Mouse (Mus musculus) liver, adult (tissue): ENCODE data around the gene Cd83.

Experiments used
- GATA4 ChIP-seq: IDR thresholded peaks from 2 replicates; pipeline ENCODE4 v1.6.1; 2014; ENCODE audit warnings: mild to moderate bottlenecking, low read length; ENCODE audit not compliant: insufficient replicate concordance

Gene Cd83

DNA sequence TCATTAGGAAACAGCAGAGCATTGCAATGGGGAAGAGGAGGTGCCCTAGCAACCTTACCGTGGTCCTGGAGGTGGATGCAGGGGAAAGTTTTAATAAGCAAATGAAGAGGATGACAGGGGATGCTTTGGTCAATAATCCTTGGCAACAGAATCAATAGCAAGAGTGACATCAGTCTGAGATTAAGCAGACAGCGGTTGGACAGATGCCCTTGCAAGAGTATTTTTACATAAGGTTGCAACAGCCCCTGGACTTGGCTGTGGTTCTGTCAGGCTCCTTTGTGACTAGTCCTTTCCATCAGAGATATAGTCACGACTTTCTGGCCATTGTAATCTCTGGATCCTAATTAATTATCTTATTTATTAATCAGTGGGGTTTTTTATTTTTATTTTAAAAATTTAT is 32.9 kb downstream of the Cd83 start:
- no peak for TF ChIP-seq GATA4

DNA sequence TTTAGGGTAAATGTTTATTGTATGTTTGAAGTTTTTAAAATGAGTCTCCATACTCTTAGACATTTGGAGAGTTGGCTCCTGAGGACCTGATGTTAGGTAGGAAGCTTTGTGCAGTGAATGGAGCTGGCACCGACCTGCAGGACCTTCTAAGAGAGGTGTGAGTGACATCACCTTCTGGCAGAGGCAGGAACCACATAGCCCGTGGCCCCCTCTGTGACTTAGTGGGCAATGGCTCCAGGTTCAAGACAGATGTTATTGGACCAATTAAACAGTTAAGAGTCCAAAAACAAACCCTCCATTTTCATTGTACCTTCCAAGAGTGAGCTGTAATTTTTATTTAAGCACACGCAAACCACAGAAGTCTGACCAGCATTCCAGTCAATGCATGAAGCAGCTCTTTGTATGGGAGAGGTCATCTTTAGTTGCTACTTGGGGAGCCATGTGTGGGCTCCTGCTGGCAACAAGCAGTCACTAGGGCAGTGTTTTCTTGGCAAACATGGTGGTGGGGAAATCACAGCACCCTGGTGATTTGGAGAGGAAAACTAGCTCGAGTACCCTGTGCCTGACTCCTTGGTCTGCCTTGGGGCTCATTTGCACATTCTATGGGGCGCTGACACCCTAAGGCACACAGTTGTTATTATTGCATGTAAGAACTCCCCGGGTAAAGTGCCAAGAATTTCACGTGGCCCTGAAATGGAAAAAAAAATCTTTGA is 33.9 kb downstream of the Cd83 start:
- TF ChIP-seq GATA4: no peak

DNA sequence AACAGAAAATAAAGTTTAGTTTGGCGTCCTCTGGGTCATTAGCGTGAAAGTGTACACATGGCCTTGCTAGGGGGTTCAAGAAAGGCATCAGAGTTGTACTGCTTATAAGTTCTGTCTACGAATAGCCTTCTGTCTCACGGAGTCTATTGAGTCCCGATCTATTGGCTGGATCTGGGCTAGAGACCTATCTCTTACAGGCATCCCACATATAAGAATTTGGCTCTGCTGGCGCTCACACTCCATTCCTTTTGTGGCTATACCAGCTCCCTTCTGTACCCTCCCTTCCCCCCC is 34.4 kb downstream of the Cd83 start:
- no peak for TF ChIP-seq GATA4

DNA sequence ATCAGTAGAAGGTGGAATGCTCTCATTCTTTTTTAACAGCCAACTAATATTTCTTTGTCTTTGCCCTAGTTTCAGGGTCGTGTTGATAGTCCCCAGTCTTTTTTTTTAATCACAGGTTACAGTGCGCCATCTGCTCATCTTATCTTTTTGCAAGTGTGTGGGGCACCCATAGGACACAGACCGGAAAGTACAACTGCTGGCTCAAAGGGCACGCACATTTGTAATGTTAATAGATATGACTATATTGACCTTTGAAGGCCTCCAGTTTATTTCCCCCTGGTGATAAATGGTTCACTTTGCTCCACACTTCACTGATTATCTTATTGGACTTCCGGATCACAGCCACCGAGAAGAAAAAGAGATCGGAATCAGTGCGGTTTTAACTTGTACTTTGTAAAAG is 35.5 kb downstream of the Cd83 start:
- TF ChIP-seq GATA4: no peak

DNA sequence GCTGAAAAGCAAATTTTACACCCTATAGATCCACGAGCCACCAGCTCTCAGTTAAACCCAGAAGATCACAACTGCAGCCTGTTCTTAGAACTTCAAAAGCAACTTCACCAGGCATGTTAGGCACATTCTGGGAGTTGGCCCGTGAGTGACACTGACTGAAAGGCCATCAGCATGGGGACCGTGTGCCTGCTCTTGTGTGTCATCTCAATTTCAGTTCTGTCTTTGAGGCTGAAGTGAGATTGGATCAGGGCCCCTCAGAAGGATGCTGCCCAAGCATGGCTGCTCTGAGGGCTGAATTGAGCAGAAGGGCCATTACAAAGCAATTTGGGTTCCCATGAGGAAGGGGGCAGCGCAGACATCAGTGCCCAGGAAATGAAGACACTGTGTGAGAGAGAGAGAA is 37.7 kb downstream of the Cd83 start:
- TF ChIP-seq GATA4: no peak

DNA sequence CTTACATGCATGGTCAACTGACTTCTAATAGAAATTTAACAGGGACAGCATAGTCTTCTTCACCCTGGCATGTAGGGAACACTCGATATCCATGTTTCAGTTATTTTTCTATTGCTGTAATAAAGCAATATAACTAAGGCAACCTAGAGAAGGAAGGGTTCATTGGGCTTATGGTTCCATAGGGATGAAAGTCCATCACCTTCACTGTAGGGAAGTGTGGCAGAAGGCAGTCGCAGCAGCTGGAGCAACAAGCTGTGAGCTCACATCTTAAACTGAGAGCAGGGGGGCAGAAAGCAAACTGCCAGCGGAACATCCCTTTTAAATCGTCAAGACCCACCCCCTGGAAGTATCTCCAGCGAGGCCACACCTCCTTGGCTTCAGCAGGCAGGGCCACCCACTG is 44.1 kb downstream of the Cd83 start:
- TF ChIP-seq GATA4: no peak

DNA sequence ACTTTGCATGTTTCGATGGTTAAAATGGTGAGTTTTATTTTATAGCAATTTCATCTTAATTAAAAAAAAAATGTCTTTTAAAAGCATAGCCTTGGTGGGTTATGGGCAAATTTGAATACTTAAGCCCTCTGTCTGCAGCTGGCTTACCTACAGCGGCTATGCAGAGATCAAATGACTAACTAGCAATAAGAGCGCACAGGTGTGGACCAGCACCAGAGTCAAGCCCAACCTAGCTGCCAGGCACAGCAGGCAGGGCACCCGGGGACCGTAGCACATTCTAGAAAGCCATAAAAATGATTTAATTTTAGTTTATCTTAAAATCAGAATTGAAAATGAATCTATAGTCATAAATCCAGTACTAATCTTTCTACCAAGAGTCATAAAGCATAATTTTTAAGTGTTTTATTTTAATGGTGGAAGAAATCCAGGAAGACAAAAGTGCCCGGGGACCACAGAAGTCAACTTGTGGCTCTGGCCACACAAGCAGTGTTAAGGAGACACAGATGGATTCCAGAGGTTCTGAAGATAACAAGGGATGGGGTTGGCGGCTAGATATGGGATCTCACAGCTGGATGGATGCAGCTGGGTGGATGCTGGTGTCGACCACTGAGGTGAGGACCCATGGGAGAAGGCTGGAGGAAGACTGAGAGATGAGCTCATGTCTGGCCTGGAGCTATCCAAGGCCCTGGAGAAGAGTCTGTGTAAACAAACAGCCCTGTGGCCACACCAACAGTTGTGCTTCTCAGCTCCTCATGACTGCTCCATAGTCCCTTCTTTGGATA is 46.5 kb downstream of the Cd83 start:
- no peak for TF ChIP-seq GATA4

DNA sequence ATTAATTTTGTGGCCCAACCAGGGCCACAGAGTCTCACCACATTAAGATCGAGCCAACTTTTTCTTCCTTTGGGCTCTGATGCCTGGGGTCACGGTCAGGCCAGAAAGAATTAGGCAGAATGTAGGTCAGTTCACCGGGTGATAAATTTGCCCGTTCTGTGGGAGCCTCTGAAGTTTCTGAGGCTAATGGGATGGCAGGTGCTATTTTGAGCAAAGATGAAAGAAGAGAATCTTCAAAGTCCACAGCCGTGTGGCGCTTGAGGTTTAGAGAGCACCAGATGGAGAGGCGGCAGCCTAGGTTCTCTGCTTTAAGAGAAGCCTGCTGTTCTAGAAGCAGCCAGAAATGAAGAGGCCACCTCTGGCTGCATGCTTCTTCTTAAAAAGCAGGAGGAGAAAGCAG is 48.2 kb downstream of the Cd83 start:
- no peak for TF ChIP-seq GATA4

DNA sequence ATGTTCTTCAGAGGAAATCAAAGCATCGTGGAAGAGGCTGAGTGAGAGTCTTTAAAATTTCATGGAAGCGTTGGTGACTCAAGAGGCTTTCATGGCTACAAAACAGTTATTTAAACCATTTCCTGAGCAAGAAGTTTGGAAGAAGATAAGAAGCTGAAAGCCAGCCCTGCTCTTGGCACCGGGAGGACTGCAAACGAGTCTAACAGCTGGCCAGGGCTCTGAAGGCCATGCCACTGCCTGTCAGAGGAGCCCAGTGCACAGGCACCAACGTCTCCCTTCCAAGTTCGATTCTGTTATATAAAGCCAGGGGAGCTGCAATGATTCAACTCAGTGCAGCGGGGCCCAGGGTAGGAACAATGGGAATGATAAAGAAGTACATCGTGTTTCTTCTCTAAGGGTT is 51.8 kb downstream of the Cd83 start:
- TF ChIP-seq GATA4: no peak

DNA sequence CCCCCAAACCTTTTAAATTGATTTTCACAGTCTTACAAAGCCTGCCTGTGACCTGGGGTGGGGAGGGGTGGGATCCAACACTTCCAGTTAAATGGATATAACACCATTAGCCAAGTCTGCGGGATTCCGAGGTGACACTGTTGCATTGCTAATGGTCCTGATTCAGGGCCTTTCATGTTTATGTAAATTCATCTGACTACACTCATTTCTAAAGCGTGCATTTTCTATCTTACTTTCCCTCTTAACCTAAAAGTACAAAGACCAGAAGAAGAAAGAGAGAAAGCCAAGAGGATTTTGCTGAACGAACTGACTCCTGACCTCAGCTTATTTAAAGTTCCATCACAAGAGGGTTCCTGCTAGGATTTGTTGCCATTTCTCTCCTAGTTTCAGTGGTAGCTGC is 53.2 kb downstream of the Cd83 start:
- no peak for TF ChIP-seq GATA4

DNA sequence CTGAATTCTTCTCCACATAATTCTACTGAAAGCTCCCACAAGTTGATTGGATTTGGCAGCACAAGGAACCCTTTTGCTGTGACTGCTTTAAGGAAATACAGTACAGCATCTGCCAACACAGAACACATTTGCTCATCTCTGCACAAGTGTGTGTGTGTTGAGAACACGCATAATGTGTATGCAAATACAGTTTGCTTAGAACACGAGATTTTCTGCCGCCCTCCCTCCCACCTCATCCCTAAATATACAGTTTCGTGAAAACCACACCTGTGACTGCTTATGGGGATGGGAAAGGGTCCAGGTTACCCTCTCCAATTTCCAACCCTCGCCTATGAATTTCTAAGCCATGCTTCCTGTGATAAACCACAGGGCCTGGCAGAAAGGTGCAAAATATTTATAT is 60.6 kb downstream of the Cd83 start:
- no peak for TF ChIP-seq GATA4

DNA sequence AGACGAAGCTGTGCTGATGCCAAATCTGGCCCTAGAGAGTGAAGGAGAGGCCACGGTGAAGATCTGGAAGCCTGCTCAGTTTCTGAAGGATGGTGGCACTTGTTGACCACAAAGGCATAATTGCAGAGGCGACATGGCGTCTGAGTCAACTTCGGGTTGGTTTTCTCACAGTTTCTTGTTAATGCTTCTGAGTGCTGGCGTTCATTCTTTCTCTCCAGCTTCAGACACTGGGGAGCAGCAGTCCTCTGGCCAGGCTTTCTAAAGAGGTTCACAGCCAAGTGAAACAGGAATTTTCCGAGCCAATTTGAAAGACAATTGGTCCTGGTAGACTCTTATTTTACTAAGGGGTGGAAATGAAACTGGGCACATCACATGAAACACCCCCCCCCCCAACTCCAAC is 62.6 kb downstream of the Cd83 start:
- TF ChIP-seq GATA4: no peak

DNA sequence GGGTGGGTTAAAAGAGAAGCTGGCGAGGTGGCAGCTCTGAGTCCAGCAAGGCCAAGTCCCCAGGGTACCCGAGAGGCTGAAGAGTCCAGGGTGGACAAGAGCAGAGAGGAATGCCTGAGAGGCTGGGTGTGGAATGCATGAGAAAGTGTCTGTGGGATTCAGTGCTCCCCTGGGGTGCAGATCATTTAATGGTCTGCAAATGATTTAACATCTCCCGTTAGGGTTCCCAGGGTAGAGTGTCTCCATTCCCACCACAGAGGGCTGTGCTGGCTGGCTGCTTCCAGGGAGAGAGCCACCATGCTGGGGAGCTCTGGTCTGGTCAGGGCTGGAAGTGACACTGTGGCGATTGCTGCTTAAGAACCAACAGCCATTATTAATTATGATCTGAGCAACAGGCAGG is 65.2 kb downstream of the Cd83 start:
- no peak for TF ChIP-seq GATA4

DNA sequence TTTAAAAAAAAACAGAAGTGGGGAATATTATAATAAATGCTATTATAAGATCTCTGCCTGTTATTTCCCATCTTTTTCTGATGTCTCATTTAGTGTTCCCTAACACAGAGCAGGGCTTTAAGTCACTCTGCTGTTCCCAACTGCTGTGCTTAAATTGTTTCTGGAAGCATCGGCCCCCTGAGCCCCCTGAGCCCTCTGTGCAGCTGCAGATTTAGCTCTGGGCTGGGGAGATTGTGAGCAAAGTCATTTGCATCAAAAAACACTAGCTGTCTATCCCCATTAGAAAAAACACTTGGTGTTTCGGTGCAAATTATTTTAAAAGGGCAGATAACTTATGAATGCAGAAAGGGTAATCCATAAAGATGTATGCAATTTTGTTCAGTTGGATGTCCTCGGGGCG is 66.5 kb downstream of the Cd83 start:
- TF ChIP-seq GATA4: no peak
